Mouse (Mus musculus) stomach, postnatal 0 days (tissue): ENCODE data around the gene Cyfip2. TPM values are rescaled to one million over a fixed set of nuclear protein-coding genes. Genes with fewer than 3 reads are reported as not detected.

Source experiments
- ATAC-seq: fragments of 200-750 bp; cut with Nextera tagmentation; 2 replicates; pipeline ENCODE4 v1.8.0; 2017; ENCODE audit not compliant: low FRiP score, low TSS enrichment
- DNase-seq: peaks from one replicate; pipeline ENCODE4 v3.0.0-alpha.2; 2016; ENCODE audit warnings: low spot score
- H3K27ac ChIP-seq: fragments of 300-500 bp; sonication (generic); replicated peaks from 2 replicates; pipeline ENCODE4 v1.5.1; 2014; ENCODE audit warnings: mild to moderate bottlenecking, control low read depth
- H3K27me3 ChIP-seq: fragments of 300-500 bp; sonication (generic); 2 replicates; pipeline ENCODE4 v1.6.1; 2014; ENCODE audit warnings: low read length; ENCODE audit not compliant: control insufficient read depth, insufficient read depth
- H3K36me3 ChIP-seq: fragments of 300-500 bp; sonication (generic); 2 replicates; pipeline ENCODE4 v1.6.1; 2014; ENCODE audit warnings: low read length, mixed read lengths; ENCODE audit not compliant: control insufficient read depth, insufficient read depth
- H3K4me1 ChIP-seq: fragments of 300-500 bp; sonication (generic); replicated peaks from 2 replicates; pipeline ENCODE4 v1.6.1; 2014; ENCODE audit warnings: antibody characterized with exemption; ENCODE audit not compliant: control insufficient read depth, insufficient read depth
- H3K4me2 ChIP-seq: fragments of 300-500 bp; sonication (generic); replicated peaks from 2 replicates; pipeline ENCODE4 v1.6.1; 2014; ENCODE audit warnings: low read depth, mild to moderate bottlenecking, control low read depth, moderate library complexity
- H3K4me3 ChIP-seq: fragments of 300-500 bp; sonication (generic); 2 replicates; pipeline ENCODE4 v1.5.1; 2014; ENCODE audit warnings: low read depth, low read length, control low read depth
- H3K9ac ChIP-seq: fragments of 300-500 bp; sonication (generic); 2 replicates; pipeline ENCODE4 v1.6.1; 2014; ENCODE audit warnings: mild to moderate bottlenecking, low read length, control low read depth, mixed read lengths
- H3K9me3 ChIP-seq: fragments of 300-500 bp; sonication (generic); 2 replicates; pipeline ENCODE4 v1.6.1; 2016; ENCODE audit warnings: low read length; ENCODE audit not compliant: control insufficient read depth
- CTCF ChIP-seq: IDR thresholded peaks from 2 replicates; pipeline ENCODE4 v1.5.1; 2016; ENCODE audit warnings: antibody characterized with exemption, low read depth, mild to moderate bottlenecking, moderate library complexity
- EP300 ChIP-seq: optimal IDR thresholded peaks from 2 replicates; pipeline ENCODE3; 2016; ENCODE audit warnings: antibody characterized with exemption
- WGBS: fragments of 180-500 bp; shearing (Covaris S2); extraction: QIAGEN DNeasy Blood & Tissue Kit; methylation state at CpG from one replicate; pipeline ENCODE4 v1.1.7; 2014; 5-methylcytosine and 5-hydroxymethylcytosine counted together
- polyA plus RNA-seq: library from polyadenylated mRNA; unstranded; fragments of >200 nt; fragmentation: Nextera tagmentation; extraction: Ambion mirVana; gene quantifications from 2 replicates; pipeline ENCODE4 v1.2.1, GENCODE M21; 2015

The Cyfip2 gene
- polyA plus RNA-seq, 1 experiment from 2014 or later: 2.8 TPM

- Histone ChIP-seq H3K4me1 (no peaks in the 10 kb centered on the region), H3K9ac (no peak overlapping the region), H3K27ac (no peak overlapping the region), H3K9me3 (no peaks in the 10 kb centered on the region), H3K4me2 (no peak overlapping the region), H3K4me3 (no peak overlapping the region), H3K27me3 (no peaks in the 10 kb centered on the region), H3K36me3 (no peaks in the 10 kb centered on the region)
- DNase-seq (no peak), ATAC-seq (no peak)
- TF ChIP-seq EP300: no peak
- no peak for TF ChIP-seq CTCF
- WGBS: 55% methylated on average over 8 of the region's 8 CpGs
Observed at GRCm38 (mm10) chr11:46245926-46246325, 66.7 kb downstream of the Cyfip2 start.

GRCm38 (mm10) chr11:46244731-46245604 is 67.7 kb downstream of the Cyfip2 start:
- Histone ChIP-seq H3K36me3 (no peaks in the 10 kb centered on the region), H3K4me2 (no peak overlapping the region), H3K9ac (no peak overlapping the region), H3K4me3 (no peak overlapping the region), H3K27ac (no peak overlapping the region), H3K27me3 (no peaks in the 10 kb centered on the region), H3K4me1 (no peaks in the 10 kb centered on the region), H3K9me3 (no peaks in the 10 kb centered on the region)
- no peak for DNase-seq
- no peak for ATAC-seq
- no peak for TF ChIP-seq EP300
- no peak for TF ChIP-seq CTCF
- WGBS: 90% methylated on average over 23 of the region's 23 CpGs

GRCm38 (mm10) chr11:46241985-46242384 is 70.7 kb downstream of the Cyfip2 start:
- H3K27me3 ChIP-seq: no peaks in the 10 kb centered on the region
- H3K4me3 ChIP-seq: no peak overlapping the region
- no peaks in the 10 kb centered on the region for H3K36me3 ChIP-seq
- DNase-seq (no peak), ATAC-seq (no peak)
- no peaks in the 10 kb centered on the region for H3K9me3 ChIP-seq
- H3K4me2 ChIP-seq: no peak overlapping the region
- WGBS: 86% methylated on average over 8 of the region's 8 CpGs
- no peaks in the 10 kb centered on the region for H3K4me1 ChIP-seq
- H3K27ac ChIP-seq: no peak overlapping the region
- TF ChIP-seq EP300: no peak
- no peak for TF ChIP-seq CTCF
- H3K9ac ChIP-seq: no peak overlapping the region

- H3K4me3 ChIP-seq: no peak overlapping the region
- H3K9ac ChIP-seq: no peak overlapping the region
- no peaks in the 10 kb centered on the region for H3K36me3 ChIP-seq
- no peaks in the 10 kb centered on the region for H3K4me1 ChIP-seq
- no peak overlapping the region for H3K4me2 ChIP-seq
- no peak for DNase-seq
- H3K27me3 ChIP-seq: no peaks in the 10 kb centered on the region
- no peak for TF ChIP-seq EP300
- TF ChIP-seq CTCF: no peak
- no peak overlapping the region for H3K27ac ChIP-seq
- H3K9me3 ChIP-seq: no peaks in the 10 kb centered on the region
- no peak for ATAC-seq
- 78% methylated on average over 7 of the region's 7 CpGs for WGBS
Observed at GRCm38 (mm10) chr11:46241150-46241673, 71.4 kb downstream of the Cyfip2 start.

- no peak overlapping the region for H3K9ac ChIP-seq
- no peak overlapping the region for H3K27ac ChIP-seq
- no peaks in the 10 kb centered on the region for H3K9me3 ChIP-seq
- TF ChIP-seq CTCF: peak; percentile 63
- TF ChIP-seq EP300: no peak
- no peaks in the 10 kb centered on the region for H3K36me3 ChIP-seq
- no peak overlapping the region for H3K4me3 ChIP-seq
- H3K27me3 ChIP-seq: no peaks in the 10 kb centered on the region
- ATAC-seq: no peak
- no peak overlapping the region for H3K4me2 ChIP-seq
- WGBS: 40% methylated on average over 4 of the region's 4 CpGs
- no peaks in the 10 kb centered on the region for H3K4me1 ChIP-seq
- peak; percentile 72 for DNase-seq
Observed at GRCm38 (mm10) chr11:46236976-46237375, 75.7 kb downstream of the Cyfip2 start.

GRCm38 (mm10) chr11:46235334-46235733 is 77.3 kb downstream of the Cyfip2 start, which contains the start of gene Fndc9:
TSS of gene Fndc9 (plus strand) at chr11:46235531.
- no peak within 1 kb of the TSS for H3K27ac ChIP-seq
- no peak within 1 kb of the TSS for H3K9ac ChIP-seq
- no peaks in the 10 kb centered on the region for H3K36me3 ChIP-seq
- no peak within 1 kb of the TSS for H3K4me2 ChIP-seq
- H3K27me3 ChIP-seq: no peaks in the 10 kb centered on the region
- TF ChIP-seq EP300 (no peak), CTCF (no peak)
- H3K4me3 ChIP-seq: no peak within 1 kb of the TSS
- 67% methylated on average over 11 of the region's 11 CpGs for WGBS
- H3K9me3 ChIP-seq: no peaks in the 10 kb centered on the region
- ATAC-seq: no peak
- H3K4me1 ChIP-seq: no peaks in the 10 kb centered on the region
- DNase-seq: no peak
